Mouse (Mus musculus): ENCODE measurements at regions not wholly inside any gene's neighbourhood (a gene's known extent, or its start where the extent isn't known, plus 50 kb on each side); places are given as distances from the start of the nearest gene placed in this dataset.

- no peak for TF ChIP-seq CTCF (IDR thresholded peaks at IDR 0.05; ENCODE audit: low read depth, low read length)
- no peak for TF ChIP-seq POLR2A (IDR thresholded peaks at IDR 0.05; ENCODE audit: extremely low read depth, insufficient read depth, low read length)
Observed at GRCm38 (mm10) chr13:3258379-3258778, 279.5 kb upstream of the Gdi2 start.
